Mouse (Mus musculus) regulatory T cell (primary cell): Measurements from ENCODE around the gene Adam26b.
"Not testable (repeated sequence)": the region's sequence is repeated elsewhere in the genome, so short reads cannot be mapped to it uniquely, and the experiment has no call there.

Experiments
- in situ Hi-C: fragments of 300-600 bp; cut with MboI, MseI; formaldehyde crosslinking; loops from one replicate; pipeline ENCODE4 v1.15.1; 2025; ENCODE audit warnings: high pct_unique_total_duplicates

Gene Adam26b

GRCm38 (mm10) chr8:43528006-43528405, at the start of gene Adam26b:
TSS of gene Adam26b (minus strand) at chr8:43528106.
- in situ Hi-C loops, result not testable (repeated sequence)

GRCm38 (mm10) chr8:43576607-43577006, 48.7 kb upstream of the Adam26b start, which contains the start of gene Adam26a:
TSS of gene Adam26a (minus strand) at chr8:43576707.
- in situ Hi-C loops, result not testable (repeated sequence)
